Mouse (Mus musculus): ENCODE results near the gene Tarbp2. TPM values are rescaled to one million over a fixed set of nuclear protein-coding genes. Genes with fewer than 3 reads are reported as not detected.
A peak's percentile ranks its signal among the peaks of the same experiment; 100 is the strongest.

The Tarbp2 gene
- polyA plus RNA-seq, 1 experiment from 2014 or later = 110 TPM

GRCm38 (mm10) chr15:102516728-102517404 is 1.1 kb upstream of the Tarbp2 start, which contains the start of gene Map3k12:
TSS of gene Map3k12 (minus strand) at chr15:102517064.
- Histone ChIP-seq H3K9ac (peak within 1 kb of the TSS; percentile 83), H3K4me2 (peak within 1 kb of the TSS; percentile 88), H3K27ac (peak within 1 kb of the TSS; percentile 100), H3K27me3 (no peaks in the 10 kb centered on the region), H3K9me3 (no peaks in the 10 kb centered on the region), H3K36me3 (peaks cover 18% of the 10 kb centered on the region), H3K4me1 (peaks cover 37% of the 10 kb centered on the region), H3K4me3 (peak within 1 kb of the TSS; percentile 70)
- no peak for ATAC-seq (ENCODE audit: insufficient number of reproducible peaks, insufficient read depth, low FRiP score, low TSS enrichment, low read depth)
- under 1% methylated on average over 43 of the region's 43 CpGs for WGBS

GRCm38 (mm10) chr15:102517631-102517975 is 389 bp upstream of the Tarbp2 start:
- peaks cover 30% of the 10 kb centered on the region for H3K4me1 ChIP-seq
- no peaks in the 10 kb centered on the region for H3K9me3 ChIP-seq
- peaks cover 25% of the 10 kb centered on the region for H3K36me3 ChIP-seq
- no peaks in the 10 kb centered on the region for H3K27me3 ChIP-seq
- H3K4me3 ChIP-seq = peak overlapping the region; percentile 70
- ATAC-seq (ENCODE audit: insufficient number of reproducible peaks, insufficient read depth, low FRiP score, low TSS enrichment, low read depth) = no peak
- H3K9ac ChIP-seq = peak overlapping the region; percentile 83
- H3K4me2 ChIP-seq = peak overlapping the region; percentile 88
- H3K27ac ChIP-seq = peak overlapping the region; percentile 100
- under 1% methylated on average over 10 of the region's 10 CpGs for WGBS

- Histone ChIP-seq H3K4me2 (peak overlapping the region; percentile 88), H3K9ac (peak overlapping the region; percentile 89), H3K27ac (peak overlapping the region; percentile 100), H3K4me3 (peak overlapping the region; percentile 70), H3K4me1 (peaks cover 26% of the 10 kb centered on the region), H3K36me3 (peaks cover 34% of the 10 kb centered on the region), H3K27me3 (no peaks in the 10 kb centered on the region), H3K9me3 (no peaks in the 10 kb centered on the region)
- 20% methylated on average over 9 of the region's 9 CpGs for WGBS
- no peak for ATAC-seq (ENCODE audit: insufficient number of reproducible peaks, insufficient read depth, low FRiP score, low TSS enrichment, low read depth)
Observed at GRCm38 (mm10) chr15:102518859-102519201, 838 bp downstream of the Tarbp2 start.

- WGBS = 64% methylated on average over 17 of the region's 17 CpGs
- peak overlapping the region; percentile 89 for H3K9ac ChIP-seq
- peak overlapping the region; percentile 70 for H3K4me3 ChIP-seq
- H3K27ac ChIP-seq = peak overlapping the region; percentile 100
- no peak for ATAC-seq (ENCODE audit: insufficient number of reproducible peaks, insufficient read depth, low FRiP score, low TSS enrichment, low read depth)
- peaks cover 41% of the 10 kb centered on the region for H3K36me3 ChIP-seq
- no peaks in the 10 kb centered on the region for H3K27me3 ChIP-seq
- H3K4me1 ChIP-seq = peaks cover 26% of the 10 kb centered on the region
- no peaks in the 10 kb centered on the region for H3K9me3 ChIP-seq
- peak overlapping the region; percentile 88 for H3K4me2 ChIP-seq
Observed at GRCm38 (mm10) chr15:102519211-102520141, 1.5 kb downstream of the Tarbp2 start.

GRCm38 (mm10) chr15:102520416-102520815 is 2.4 kb downstream of the Tarbp2 start:
- H3K4me1 ChIP-seq = peaks cover 19% of the 10 kb centered on the region
- H3K36me3 ChIP-seq = peaks cover 43% of the 10 kb centered on the region
- H3K9ac ChIP-seq = 0 out of 2 replicates have a peak overlapping the region, but pooled peaks have one; percentile 7
- H3K9me3 ChIP-seq = no peaks in the 10 kb centered on the region
- WGBS = 77% methylated on average over 4 of the region's 4 CpGs
- no peak overlapping the region for H3K27ac ChIP-seq
- H3K27me3 ChIP-seq = no peaks in the 10 kb centered on the region
- no peak overlapping the region for H3K4me2 ChIP-seq
- no peak for ATAC-seq (ENCODE audit: insufficient number of reproducible peaks, insufficient read depth, low FRiP score, low TSS enrichment, low read depth)
- H3K4me3 ChIP-seq = no peak overlapping the region

- Histone ChIP-seq H3K4me3 (no peak overlapping the region), H3K4me2 (no peak overlapping the region), H3K27ac (no peak overlapping the region), H3K9ac (no peak overlapping the region), H3K4me1 (peaks cover 9% of the 10 kb centered on the region), H3K27me3 (no peaks in the 10 kb centered on the region), H3K9me3 (no peaks in the 10 kb centered on the region), H3K36me3 (peaks cover 45% of the 10 kb centered on the region)
- no peak for ATAC-seq (ENCODE audit: insufficient number of reproducible peaks, insufficient read depth, low FRiP score, low TSS enrichment, low read depth)
- WGBS = 89% methylated on average over 4 of the region's 4 CpGs
Observed at GRCm38 (mm10) chr15:102521480-102521879, 3.5 kb downstream of the Tarbp2 start.

- H3K27me3 ChIP-seq = no peaks in the 10 kb centered on the region
- H3K9ac ChIP-seq = peak within 1 kb of the TSS; percentile 36; the same call in 1 of the 2 replicates
- no peaks in the 10 kb centered on the region for H3K4me1 ChIP-seq
- H3K36me3 ChIP-seq = peaks cover 72% of the 10 kb centered on the region
- WGBS = 8% methylated on average over 3 of the region's 3 CpGs
- peak within 1 kb of the TSS; percentile 8; the same call in 1 of the 2 replicates for H3K27ac ChIP-seq
- no peak within 1 kb of the TSS for H3K4me3 ChIP-seq
- H3K9me3 ChIP-seq = no peaks in the 10 kb centered on the region
- no peak for ATAC-seq (ENCODE audit: insufficient number of reproducible peaks, insufficient read depth, low FRiP score, low TSS enrichment, low read depth)
- no peak within 1 kb of the TSS for H3K4me2 ChIP-seq
Observed at GRCm38 (mm10) chr15:102524892-102525485, 7.0 kb downstream of the Tarbp2 start, which contains the start of gene Npff. TSS of gene Npff (minus strand) at chr15:102524942.

GRCm38 (mm10) chr15:102526111-102527002 is 8.4 kb downstream of the Tarbp2 start:
- no peaks in the 10 kb centered on the region for H3K4me1 ChIP-seq
- peaks cover 73% of the 10 kb centered on the region for H3K36me3 ChIP-seq
- H3K4me2 ChIP-seq = no peak overlapping the region
- 86% methylated on average over 6 of the region's 6 CpGs for WGBS
- no peak for ATAC-seq (ENCODE audit: insufficient number of reproducible peaks, insufficient read depth, low FRiP score, low TSS enrichment, low read depth)
- no peak overlapping the region for H3K9ac ChIP-seq
- H3K27me3 ChIP-seq = no peaks in the 10 kb centered on the region
- H3K9me3 ChIP-seq = no peaks in the 10 kb centered on the region
- no peak overlapping the region for H3K27ac ChIP-seq
- no peak overlapping the region for H3K4me3 ChIP-seq

- no peak overlapping the region for H3K4me2 ChIP-seq
- no peak for ATAC-seq (ENCODE audit: insufficient number of reproducible peaks, insufficient read depth, low FRiP score, low TSS enrichment, low read depth)
- H3K27me3 ChIP-seq = no peaks in the 10 kb centered on the region
- no peaks in the 10 kb centered on the region for H3K9me3 ChIP-seq
- 71% methylated on average over 3 of the region's 3 CpGs for WGBS
- no peak overlapping the region for H3K4me3 ChIP-seq
- H3K4me1 ChIP-seq = no peaks in the 10 kb centered on the region
- H3K27ac ChIP-seq = no peak overlapping the region
- H3K36me3 ChIP-seq = peaks cover 73% of the 10 kb centered on the region
- H3K9ac ChIP-seq = no peak overlapping the region
Observed at GRCm38 (mm10) chr15:102527936-102528335, 9.9 kb downstream of the Tarbp2 start.

- H3K4me1 ChIP-seq = no peaks in the 10 kb centered on the region
- H3K4me2 ChIP-seq = no peak overlapping the region
- peaks cover 75% of the 10 kb centered on the region for H3K36me3 ChIP-seq
- no peak overlapping the region for H3K9ac ChIP-seq
- H3K27ac ChIP-seq = no peak overlapping the region
- no peaks in the 10 kb centered on the region for H3K27me3 ChIP-seq
- ATAC-seq (ENCODE audit: insufficient number of reproducible peaks, insufficient read depth, low FRiP score, low TSS enrichment, low read depth) = no peak
- H3K9me3 ChIP-seq = no peaks in the 10 kb centered on the region
- 92% methylated on average over 1 of the region's 1 CpGs for WGBS
- no peak overlapping the region for H3K4me3 ChIP-seq
Observed at GRCm38 (mm10) chr15:102528396-102528795, 10.4 kb downstream of the Tarbp2 start.

- H3K9ac ChIP-seq = no peak overlapping the region
- no peaks in the 10 kb centered on the region for H3K9me3 ChIP-seq
- 82% methylated on average over 4 of the region's 4 CpGs for whole genome bisulfite sequencing
- no peak overlapping the region for H3K27ac ChIP-seq
- no peak overlapping the region for H3K4me3 ChIP-seq
- no peaks in the 10 kb centered on the region for H3K27me3 ChIP-seq
- H3K36me3 ChIP-seq = peaks cover 76% of the 10 kb centered on the region
- no peak for ATAC-seq (ENCODE audit: insufficient number of reproducible peaks, insufficient read depth, low FRiP score, low TSS enrichment, low read depth)
- H3K4me2 ChIP-seq = no peak overlapping the region
- H3K4me1 ChIP-seq = no peaks in the 10 kb centered on the region
Observed at GRCm38 (mm10) chr15:102530566-102530965, 12.6 kb downstream of the Tarbp2 start.
